Mouse (Mus musculus) stomach, embryonic 14.5 days (tissue): Measurements from ENCODE around the gene Gm6096. TPM values are rescaled to one million over a fixed set of nuclear protein-coding genes. Genes with fewer than 3 reads are reported as not detected.

Source experiments
- polyA plus RNA-seq: library from polyadenylated mRNA; unstranded; fragments of >200 nt; fragmentation: Nextera tagmentation; extraction: Ambion mirVana; gene quantifications from 2 replicates; pipeline ENCODE4 v1.2.1, GENCODE M21; 2014

Gene Gm6096
- polyA plus RNA-seq, 1 experiment from 2014 or later, result 0.80 TPM

Other genes with a start within 250 kb of the Gm6096 start
- not detected in 2 replicates for gene Scgb2b27, start 237.1 kb upstream of the Gm6096 start, polyA plus RNA-seq
- gene Scgb1b27, start 229.6 kb upstream of the Gm6096 start, polyA plus RNA-seq, result not detected in 2 replicates
- not detected in 2 replicates for gene Scgb1b30, start 155.6 kb upstream of the Gm6096 start, polyA plus RNA-seq
- gene Wtip, start 117.8 kb upstream of the Gm6096 start, polyA plus RNA-seq, result 7.1 TPM in 2 replicates
- 193 and 196 TPM in 2 replicates for gene Uba2, start 81.4 kb upstream of the Gm6096 start, polyA plus RNA-seq
- gene Pdcd2l, start 54.4 kb upstream of the Gm6096 start, polyA plus RNA-seq, result 57.1 and 64.1 TPM in 2 replicates
- gene Gpi1, start 20.7 kb upstream of the Gm6096 start, polyA plus RNA-seq, result 354 and 363 TPM in 2 replicates
- gene 4931406P16Rik, start 62.5 kb downstream of the Gm6096 start, polyA plus RNA-seq, result 41.0 and 47.8 TPM in 2 replicates
- 53.8 and 58.6 TPM in 2 replicates for gene Lsm14a, start 142.3 kb downstream of the Gm6096 start, polyA plus RNA-seq